In genomic region chr1:67382366-67382765, GRCm38 (mm10) we compare ENCODE assay signal across 15 mouse cellular contexts.
"Had no signal": no experiment of that assay in that cellular context is flagged by ENCODE, and none has a peak within 500 bp of the region (broad histone marks: within the 10 kb centered on the region; RNA-seq: fewer than 3 reads in every experiment).

No protein-coding gene starts in this region.

- H3K4me1 ChIP-seq: megakaryocyte, embryonic 14.5 days; neural tube, embryonic 12.5 days; stomach, embryonic 15.5 days had no signal

- ATAC-seq: midbrain, embryonic 13.5 days; midbrain, embryonic 15.5 days had no signal

- H3K27me3 ChIP-seq: megakaryocyte, embryonic 14.5 days; midbrain, embryonic 13.5 days; midbrain, embryonic 15.5 days; neural tube, embryonic 12.5 days; stomach, embryonic 15.5 days had no signal

- H3K4me3 ChIP-seq: megakaryocyte, embryonic 14.5 days; midbrain, embryonic 13.5 days; midbrain, embryonic 15.5 days; neural tube, embryonic 12.5 days; stomach, embryonic 15.5 days had no signal

- H3K9ac ChIP-seq: lung, embryonic 14.5 days; midbrain, embryonic 13.5 days; midbrain, embryonic 15.5 days; neural tube, embryonic 12.5 days; stomach, embryonic 15.5 days had no signal

- H3K27ac ChIP-seq: midbrain, embryonic 13.5 days; midbrain, embryonic 15.5 days; neural tube, embryonic 12.5 days; stomach, embryonic 15.5 days; stomach, postnatal 0 days had no signal

- H3K9me3 ChIP-seq: midbrain, embryonic 13.5 days; midbrain, embryonic 15.5 days; neural tube, embryonic 12.5 days; stomach, embryonic 15.5 days had no signal

- H3K4me2 ChIP-seq: lung, embryonic 14.5 days; midbrain, embryonic 11.5 days; midbrain, embryonic 13.5 days; midbrain, embryonic 15.5 days; neural tube, embryonic 12.5 days; stomach, embryonic 15.5 days had no signal

- H3K36me3 ChIP-seq: midbrain, embryonic 13.5 days; midbrain, embryonic 15.5 days; neural tube, embryonic 12.5 days; stomach, embryonic 15.5 days had no signal

- DNase-seq: lung, adult 18-20 months; lung, embryonic 14.5 days; lung, postnatal 14 days; lung, postnatal 36 days; right cerebral cortex, postnatal 14 days; thymus, adult 2 months; thymus, postnatal 25 days; thymus, postnatal 4 days had no signal
